Mouse (Mus musculus) cortical plate, adult 2 months (tissue): ENCODE measurements at regions not wholly inside any gene's neighbourhood (a gene's known extent, or its start where the extent isn't known, plus 50 kb on each side); places are given as distances from the start of the nearest gene placed in this dataset.

Experiments used
- CTCF ChIP-seq: fragments of 200-500 bp; IDR thresholded peaks from 2 replicates; pipeline ENCODE4 v1.5.1; 2011; ENCODE audit warnings: mild to moderate bottlenecking, control low read depth, low read length; ENCODE audit not compliant: insufficient read depth; ENCODE audit errors: extremely low read depth
- POLR2A ChIP-seq: fragments of 200-500 bp; IDR thresholded peaks from 2 replicates; pipeline ENCODE4 v1.6.1; 2011; ENCODE audit warnings: mild to moderate bottlenecking, low read length, control low read depth; ENCODE audit not compliant: insufficient read depth; ENCODE audit errors: extremely low read depth

GRCm38 (mm10) chr15:52892244-52892950 is 992.3 kb upstream of the Gm7489 start:
- TF ChIP-seq POLR2A: no peak
- no peak for TF ChIP-seq CTCF
